Mouse (Mus musculus) forebrain, postnatal 0 days (tissue): Measurements from ENCODE around the gene Sirt3. TPM values are rescaled to one million over a fixed set of nuclear protein-coding genes. Genes with fewer than 3 reads are reported as not detected.
A peak's percentile ranks its signal among the peaks of the same experiment; 100 is the strongest.

ENCODE experiments used
- ATAC-seq: fragments of 200-750 bp; cut with Nextera tagmentation; 2 replicates; pipeline ENCODE4 v1.8.0; 2017; ENCODE audit warnings: mild to moderate bottlenecking, moderate library complexity
- DNase-seq: peaks from one replicate; pipeline ENCODE4 v3.0.0-alpha.2; 2015
- H3K27ac ChIP-seq: fragments of 300-500 bp; sonication (generic); 2 replicates; pipeline ENCODE4 v1.5.1; 2014; ENCODE audit warnings: low read depth, mild to moderate bottlenecking, antibody characterized with exemption, low read length, moderate library complexity, mixed read lengths
- H3K27me3 ChIP-seq: fragments of 300-500 bp; sonication (generic); 2 replicates; pipeline ENCODE4 v1.6.1; 2014; ENCODE audit warnings: mild to moderate bottlenecking, low read length, mixed read lengths; ENCODE audit not compliant: insufficient read depth
- H3K36me3 ChIP-seq: fragments of 300-500 bp; sonication (generic); 2 replicates; pipeline ENCODE4 v1.6.1; 2014; ENCODE audit warnings: mild to moderate bottlenecking, moderate library complexity; ENCODE audit not compliant: insufficient read depth
- H3K4me1 ChIP-seq: fragments of 300-500 bp; sonication (generic); 2 replicates; pipeline ENCODE4 v1.6.1; 2014; ENCODE audit warnings: antibody characterized with exemption; ENCODE audit not compliant: insufficient read depth
- H3K4me2 ChIP-seq: fragments of 300-500 bp; sonication (generic); 2 replicates; pipeline ENCODE4 v1.6.1; 2014; ENCODE audit warnings: low read depth, mild to moderate bottlenecking, moderate library complexity
- H3K4me3 ChIP-seq: fragments of 300-500 bp; sonication (generic); 2 replicates; pipeline ENCODE4 v1.5.1; 2014; ENCODE audit warnings: low read depth, low read length, mixed read lengths
- H3K9ac ChIP-seq: fragments of 300-500 bp; sonication (generic); 2 replicates; pipeline ENCODE4 v1.6.1; 2014; ENCODE audit warnings: mild to moderate bottlenecking
- H3K9me3 ChIP-seq: fragments of 300-500 bp; sonication (generic); 2 replicates; pipeline ENCODE4 v1.6.1; 2016; ENCODE audit warnings: low read length
- CTCF ChIP-seq: sonication (generic); IDR thresholded peaks from 2 replicates; pipeline ENCODE4 v1.5.1; 2016; ENCODE audit warnings: antibody characterized with exemption, control low read depth, low read depth
- WGBS: fragments of 180-500 bp; shearing (Covaris S2); extraction: QIAGEN DNeasy Blood & Tissue Kit; methylation state at CpG from one replicate; pipeline ENCODE4 v1.1.7; 2014; 5-methylcytosine and 5-hydroxymethylcytosine counted together
- polyA plus RNA-seq: library from polyadenylated mRNA; unstranded; fragments of >200 nt; fragmentation: Nextera tagmentation; extraction: Ambion mirVana; gene quantifications from 2 replicates; pipeline ENCODE4 v1.2.1, GENCODE M21; 2015
- total RNA-seq: library from RNA; depleted of rRNA; stranded (reverse); fragments of >200 nt; gene quantifications from 2 replicates; pipeline ENCODE4 v1.2.3, GENCODE M21; 2014

Gene Sirt3
- total and polyA plus RNA-seq, 2 experiments from 2014 or later: 44.2 to 46.3 TPM

GRCm38 (mm10) chr7:140907131-140907530, 25.0 kb upstream of the Sirt3 start:
- no peaks in the 10 kb centered on the region for H3K36me3 ChIP-seq
- H3K4me2 ChIP-seq: no peak overlapping the region
- WGBS: 86% methylated on average over 13 of the region's 13 CpGs
- no peaks in the 10 kb centered on the region for H3K9me3 ChIP-seq
- H3K4me3 ChIP-seq: no peak overlapping the region
- H3K27me3 ChIP-seq: no peaks in the 10 kb centered on the region
- H3K9ac ChIP-seq: no peak overlapping the region
- DNase-seq (no peak), ATAC-seq (no peak)
- no peak overlapping the region for H3K27ac ChIP-seq
- no peak for TF ChIP-seq CTCF
- no peaks in the 10 kb centered on the region for H3K4me1 ChIP-seq

- H3K4me3 ChIP-seq: no peak overlapping the region
- no peak overlapping the region for H3K4me2 ChIP-seq
- no peak for TF ChIP-seq CTCF
- no peaks in the 10 kb centered on the region for H3K27me3 ChIP-seq
- DNase-seq: no peak
- H3K4me1 ChIP-seq: no peaks in the 10 kb centered on the region
- ATAC-seq: no peak
- 91% methylated on average over 2 of the region's 2 CpGs for WGBS
- H3K27ac ChIP-seq: no peak overlapping the region
- no peaks in the 10 kb centered on the region for H3K9me3 ChIP-seq
- no peaks in the 10 kb centered on the region for H3K36me3 ChIP-seq
- H3K9ac ChIP-seq: no peak overlapping the region
Measured at GRCm38 (mm10) chr7:140905642-140906081, 23.6 kb upstream of the Sirt3 start.

GRCm38 (mm10) chr7:140903212-140903611, 21.1 kb upstream of the Sirt3 start:
- ATAC-seq: peak; percentile 45
- H3K4me1 ChIP-seq: no peaks in the 10 kb centered on the region
- H3K27me3 ChIP-seq: no peaks in the 10 kb centered on the region
- no peak overlapping the region for H3K27ac ChIP-seq
- H3K9ac ChIP-seq: no peak overlapping the region; the same call in 1 of the 2 replicates
- no peak overlapping the region for H3K4me3 ChIP-seq
- WGBS: 20% methylated on average over 13 of the region's 13 CpGs
- peak; percentile 90 for TF ChIP-seq CTCF
- peak; percentile 70 for DNase-seq
- H3K4me2 ChIP-seq: no peak overlapping the region
- H3K9me3 ChIP-seq: no peaks in the 10 kb centered on the region
- H3K36me3 ChIP-seq: peaks cover 12% of the 10 kb centered on the region

DNA sequence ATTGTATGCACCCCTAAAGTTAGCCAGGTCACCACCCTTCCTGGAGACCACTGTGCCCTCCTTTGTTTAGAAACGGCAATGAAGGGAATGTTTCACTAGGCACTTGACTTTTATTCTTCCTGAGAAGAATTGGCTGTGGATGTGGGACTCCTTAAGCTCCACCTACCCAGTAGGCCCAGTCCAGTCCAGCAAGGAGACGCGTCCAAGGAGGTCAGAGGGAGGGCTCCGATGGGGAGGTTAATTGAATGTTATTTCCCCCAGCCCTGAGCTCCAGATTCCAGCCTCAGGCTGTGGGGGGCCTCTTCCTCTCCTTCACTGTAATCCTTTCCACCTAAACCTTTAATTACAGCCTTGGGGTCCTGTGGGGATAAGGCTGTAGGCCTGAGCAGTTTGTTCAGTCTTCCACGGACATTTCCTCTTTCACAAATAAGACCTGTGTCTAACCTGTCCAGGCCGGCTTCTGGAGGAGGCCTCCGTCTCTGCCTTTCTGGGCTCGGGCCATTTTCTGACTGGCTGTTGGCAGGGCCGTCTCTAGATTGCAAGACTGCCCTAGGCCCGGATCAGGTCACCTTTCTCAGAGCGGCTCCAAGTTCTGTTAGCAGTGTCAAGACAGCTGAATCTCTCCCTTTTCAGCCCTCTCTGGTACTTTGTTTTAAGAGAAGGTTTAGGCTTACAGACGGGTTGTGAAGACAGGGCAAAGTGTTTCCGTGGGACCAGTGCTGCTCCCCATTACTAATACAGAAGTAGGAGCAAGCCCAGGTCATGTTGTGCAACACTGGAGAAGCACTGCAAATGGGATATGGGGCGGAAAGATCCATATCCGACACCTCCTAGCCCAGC, 20.1 kb upstream of the Sirt3 start:
- H3K9ac ChIP-seq: no peak overlapping the region
- ATAC-seq: no peak
- no peaks in the 10 kb centered on the region for H3K9me3 ChIP-seq
- peaks cover 21% of the 10 kb centered on the region for H3K36me3 ChIP-seq
- no peak overlapping the region for H3K4me3 ChIP-seq
- 74% methylated on average over 15 of the region's 15 CpGs for WGBS
- H3K4me1 ChIP-seq: no peaks in the 10 kb centered on the region
- TF ChIP-seq CTCF: no peak
- DNase-seq: no peak
- H3K27me3 ChIP-seq: no peaks in the 10 kb centered on the region
- no peak overlapping the region for H3K27ac ChIP-seq
- H3K4me2 ChIP-seq: no peak overlapping the region

DNA sequence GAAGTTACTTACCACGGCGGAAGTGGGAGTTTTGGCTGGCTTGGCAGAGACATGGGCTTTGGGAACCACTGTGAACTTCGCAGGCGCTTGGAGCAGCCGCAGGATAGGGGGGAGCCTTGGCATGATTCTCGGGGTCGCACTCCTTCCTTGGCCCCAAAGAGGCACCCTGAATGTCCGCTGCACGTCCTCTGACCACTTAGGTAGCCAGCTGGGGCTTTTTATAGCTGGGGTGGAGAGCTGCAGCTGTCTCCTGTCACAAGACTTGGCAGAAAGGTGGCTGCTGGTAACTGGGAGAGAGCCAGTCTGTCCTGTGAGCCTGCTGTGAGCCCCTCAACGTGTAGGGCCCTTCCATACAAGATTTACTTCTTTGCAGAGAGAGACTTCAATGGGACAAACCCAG, 18.1 kb upstream of the Sirt3 start, which contains the start of gene Cox8b:
Cox8b (minus strand) TSS at position 227 of the 400 bp plus-strand sequence.
- no peak within 1 kb of the TSS for H3K4me3 ChIP-seq
- peaks cover 39% of the 10 kb centered on the region for H3K36me3 ChIP-seq
- 79% methylated on average over 10 of the region's 10 CpGs for WGBS
- H3K27ac ChIP-seq: no peak within 1 kb of the TSS
- DNase-seq (no peak), ATAC-seq (no peak)
- no peaks in the 10 kb centered on the region for H3K9me3 ChIP-seq
- no peaks in the 10 kb centered on the region for H3K4me1 ChIP-seq
- no peaks in the 10 kb centered on the region for H3K27me3 ChIP-seq
- no peak within 1 kb of the TSS for H3K4me2 ChIP-seq
- no peak within 1 kb of the TSS for H3K9ac ChIP-seq
- no peak for TF ChIP-seq CTCF

GRCm38 (mm10) chr7:140899121-140899520, 17.0 kb upstream of the Sirt3 start:
- ATAC-seq (no peak), DNase-seq (no peak)
- H3K9me3 ChIP-seq: no peaks in the 10 kb centered on the region
- no peak overlapping the region for H3K27ac ChIP-seq
- H3K9ac ChIP-seq: no peak overlapping the region
- H3K4me3 ChIP-seq: no peak overlapping the region
- H3K36me3 ChIP-seq: peaks cover 46% of the 10 kb centered on the region
- H3K27me3 ChIP-seq: no peaks in the 10 kb centered on the region
- no peak overlapping the region for H3K4me2 ChIP-seq
- 82% methylated on average over 3 of the region's 3 CpGs for WGBS
- no peak for TF ChIP-seq CTCF
- H3K4me1 ChIP-seq: no peaks in the 10 kb centered on the region

DNA sequence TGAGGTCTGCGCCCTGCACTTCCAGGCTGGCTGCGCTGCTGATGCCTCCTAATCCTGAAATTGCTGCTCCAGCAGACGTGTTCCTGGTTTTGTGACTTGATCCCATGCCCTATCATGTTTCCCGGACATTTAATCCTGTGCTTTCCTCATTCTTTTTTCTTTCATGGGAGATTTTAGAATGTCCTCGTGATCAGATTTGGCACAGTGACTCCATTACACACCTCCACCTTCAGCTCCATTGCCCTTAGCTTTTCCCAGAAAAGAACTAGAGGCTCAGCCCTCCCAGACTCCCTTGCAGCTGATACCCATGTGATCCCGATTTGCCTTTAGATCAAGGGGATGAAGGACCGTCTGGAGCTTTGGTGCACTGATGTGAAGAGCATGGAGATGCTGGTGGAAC, 15.8 kb upstream of the Sirt3 start:
- ATAC-seq: no peak
- Histone ChIP-seq H3K27me3 (no peaks in the 10 kb centered on the region), H3K9me3 (no peaks in the 10 kb centered on the region), H3K36me3 (peaks cover 53% of the 10 kb centered on the region), H3K4me2 (no peak overlapping the region), H3K4me3 (no peak overlapping the region), H3K4me1 (no peaks in the 10 kb centered on the region), H3K27ac (no peak overlapping the region), H3K9ac (no peak overlapping the region)
- WGBS: 90% methylated on average over 7 of the region's 7 CpGs
- TF ChIP-seq CTCF: no peak
- DNase-seq: no peak
